Mouse (Mus musculus): Measurements from ENCODE around the gene Farp2.
A peak's percentile ranks its signal among the peaks of the same experiment; 100 is the strongest.
"Not testable (repeated sequence)": the region's sequence is repeated elsewhere in the genome, so short reads cannot be mapped to it uniquely, and the experiment has no call there.

Gene Farp2

DNA sequence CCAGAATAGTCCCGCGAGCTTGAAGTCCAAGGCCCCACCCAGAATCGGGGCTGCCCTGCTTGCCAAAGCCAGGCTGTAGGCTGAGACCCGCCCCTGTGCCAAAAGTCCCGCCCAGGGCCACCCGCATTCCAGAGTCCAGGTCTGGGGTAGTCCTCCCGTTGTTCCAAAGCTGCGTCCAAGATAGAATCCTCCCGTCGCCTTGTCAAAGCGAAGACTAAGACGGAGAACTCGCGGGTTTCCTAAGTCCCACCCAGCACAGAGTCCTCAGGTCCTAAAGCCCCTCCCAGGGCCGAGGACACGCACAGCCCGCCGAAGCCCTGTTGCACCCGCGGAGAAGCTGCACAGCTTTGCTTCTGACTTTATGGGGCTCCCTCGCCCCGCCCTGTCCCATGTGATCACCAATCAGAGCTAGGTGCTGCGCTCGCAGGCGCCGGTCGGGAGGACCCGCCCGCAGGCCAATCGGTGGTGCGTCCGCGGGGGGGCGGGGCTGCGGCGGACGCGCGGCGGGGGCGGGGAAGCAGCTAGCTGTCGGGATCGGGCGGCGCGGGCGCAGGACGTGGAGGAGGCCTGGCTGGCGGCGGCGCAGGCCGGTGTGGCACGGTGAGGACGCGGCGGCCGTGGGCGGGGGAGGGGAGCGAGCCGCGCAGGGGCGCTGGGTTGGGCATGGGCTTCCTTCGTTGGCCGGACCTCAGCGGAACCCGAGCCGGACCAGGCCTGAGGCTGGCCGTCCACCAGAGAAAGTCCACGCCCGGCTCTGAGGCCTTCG is at the start of gene Farp2:
Farp2 (plus strand) TSS at position 495 of the 766 bp plus-strand sequence.
- peak; percentile 85 for DNase-seq (ENCODE audit: low spot score)

DNA sequence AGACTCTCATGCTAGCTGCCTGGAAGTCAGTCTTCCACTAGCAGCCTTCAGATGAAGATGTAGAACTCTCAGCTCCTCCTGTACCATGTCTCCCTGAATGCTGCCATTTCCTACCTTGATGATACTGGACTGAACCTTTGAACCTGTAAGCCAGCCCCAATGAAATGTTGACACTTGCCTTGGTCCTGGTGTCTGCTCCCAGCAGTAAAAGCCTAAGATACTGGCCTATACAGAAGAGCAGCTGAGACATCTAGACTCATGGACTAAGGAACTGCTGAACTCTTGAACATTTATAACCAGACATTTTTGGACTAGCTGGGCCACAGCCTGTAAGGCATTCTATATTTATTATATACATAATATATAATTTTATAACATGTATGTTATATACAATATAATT is 46.8 kb upstream of the Farp2 start:
- DNase-seq (ENCODE audit: low spot score), result no peak

DNA sequence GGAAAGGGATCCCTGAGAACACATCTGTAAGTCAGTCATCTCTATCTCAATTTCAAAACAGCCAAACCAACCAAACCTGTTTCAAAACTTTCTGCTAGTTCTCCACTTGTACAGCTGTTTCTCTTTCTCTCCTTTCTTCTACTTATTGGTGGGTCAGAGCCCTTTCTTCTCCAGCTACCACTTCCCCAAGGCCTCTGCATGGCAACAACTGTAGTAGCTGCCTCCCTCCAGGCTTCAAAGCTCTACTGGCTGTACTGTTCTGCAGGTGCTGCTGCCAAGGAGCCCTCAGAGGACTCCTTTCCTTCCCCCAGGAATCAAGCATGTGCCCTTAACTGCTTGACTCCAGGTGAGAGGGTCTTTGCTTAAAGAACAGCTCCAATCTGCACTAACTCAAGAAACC is 46.1 kb upstream of the Farp2 start:
- no peak for DNase-seq (ENCODE audit: low spot score)

DNA sequence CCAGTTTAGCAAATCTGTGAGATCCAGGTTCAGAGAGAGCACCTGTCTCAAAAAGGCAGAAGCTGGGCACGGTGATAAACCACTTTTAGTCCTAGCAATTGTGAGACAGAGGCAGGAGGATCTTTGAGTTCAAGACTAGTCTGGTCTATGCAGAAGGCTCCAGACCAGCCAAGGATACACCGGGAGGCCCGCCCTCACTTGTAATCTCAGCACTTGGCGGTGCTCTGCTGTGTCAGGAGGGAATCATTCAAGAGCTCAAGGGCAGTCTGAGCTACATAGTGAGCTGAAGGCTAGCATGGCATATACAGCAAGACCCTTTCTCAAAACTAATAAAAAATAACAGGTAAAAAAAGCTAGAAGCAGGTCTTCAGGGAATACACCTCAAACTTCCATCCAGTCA is 43.3 kb upstream of the Farp2 start:
- no peak for DNase-seq (ENCODE audit: low spot score)

DNA sequence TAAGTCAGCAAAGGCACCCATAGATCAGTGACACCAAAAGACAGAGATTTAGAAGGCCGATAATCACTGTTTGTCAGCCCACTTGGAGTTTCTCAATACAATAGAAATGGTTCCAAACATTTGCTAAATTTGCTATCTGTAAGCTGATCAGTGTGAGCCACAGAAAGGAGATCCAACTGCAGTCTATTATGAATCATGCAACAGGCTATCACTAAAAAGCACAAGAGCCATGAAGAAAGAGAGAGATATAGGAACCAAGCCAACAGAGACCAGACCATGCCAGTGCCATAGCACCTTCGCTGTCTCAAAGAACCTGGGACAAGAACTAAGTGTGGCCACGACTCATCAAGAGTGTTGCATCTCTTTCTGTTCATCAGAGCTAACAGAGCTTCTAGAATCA is 36.2 kb upstream of the Farp2 start:
- no peak for DNase-seq (ENCODE audit: low spot score)

DNA sequence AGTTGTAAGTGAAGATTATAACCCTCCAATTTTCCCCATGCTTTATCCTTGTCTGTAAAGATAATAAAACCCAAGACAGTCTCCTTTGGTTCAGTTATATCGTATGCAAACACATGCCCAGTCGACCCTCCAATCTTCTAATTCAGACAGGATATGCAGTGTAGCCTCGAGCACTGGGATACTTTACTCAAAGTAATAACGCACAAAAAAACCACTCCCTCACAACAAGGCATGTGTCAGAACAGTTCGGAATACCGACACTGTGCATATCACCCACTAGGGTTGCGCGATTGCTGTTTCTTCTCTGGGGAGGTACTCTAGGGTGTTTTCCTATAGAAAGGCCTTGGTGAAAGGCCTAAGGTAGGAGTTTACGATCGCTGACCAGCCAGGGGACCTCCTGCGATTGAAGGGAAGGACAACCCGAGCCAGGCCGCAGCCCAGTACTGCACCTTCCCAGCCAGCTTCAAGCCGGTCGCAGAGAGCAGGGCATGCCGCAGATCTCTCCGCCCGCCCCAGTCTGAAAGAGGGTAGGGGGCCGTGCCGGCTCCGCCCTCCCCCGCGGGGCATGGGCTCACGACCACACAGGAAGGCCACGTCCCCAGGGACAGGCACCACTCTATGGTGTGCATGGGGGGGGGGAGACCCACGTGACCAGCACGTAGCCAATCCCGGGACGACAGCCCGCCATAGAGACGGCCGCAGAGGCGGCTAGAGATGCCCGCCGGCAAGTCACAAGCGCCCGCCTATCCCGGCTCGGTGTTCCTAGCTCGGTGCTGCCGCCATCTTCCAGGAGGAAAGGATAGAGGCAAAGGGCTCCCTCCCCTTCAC is 33.9 kb upstream of the Farp2 start:
- DNase-seq (ENCODE audit: low spot score), result peak; percentile 96

DNA sequence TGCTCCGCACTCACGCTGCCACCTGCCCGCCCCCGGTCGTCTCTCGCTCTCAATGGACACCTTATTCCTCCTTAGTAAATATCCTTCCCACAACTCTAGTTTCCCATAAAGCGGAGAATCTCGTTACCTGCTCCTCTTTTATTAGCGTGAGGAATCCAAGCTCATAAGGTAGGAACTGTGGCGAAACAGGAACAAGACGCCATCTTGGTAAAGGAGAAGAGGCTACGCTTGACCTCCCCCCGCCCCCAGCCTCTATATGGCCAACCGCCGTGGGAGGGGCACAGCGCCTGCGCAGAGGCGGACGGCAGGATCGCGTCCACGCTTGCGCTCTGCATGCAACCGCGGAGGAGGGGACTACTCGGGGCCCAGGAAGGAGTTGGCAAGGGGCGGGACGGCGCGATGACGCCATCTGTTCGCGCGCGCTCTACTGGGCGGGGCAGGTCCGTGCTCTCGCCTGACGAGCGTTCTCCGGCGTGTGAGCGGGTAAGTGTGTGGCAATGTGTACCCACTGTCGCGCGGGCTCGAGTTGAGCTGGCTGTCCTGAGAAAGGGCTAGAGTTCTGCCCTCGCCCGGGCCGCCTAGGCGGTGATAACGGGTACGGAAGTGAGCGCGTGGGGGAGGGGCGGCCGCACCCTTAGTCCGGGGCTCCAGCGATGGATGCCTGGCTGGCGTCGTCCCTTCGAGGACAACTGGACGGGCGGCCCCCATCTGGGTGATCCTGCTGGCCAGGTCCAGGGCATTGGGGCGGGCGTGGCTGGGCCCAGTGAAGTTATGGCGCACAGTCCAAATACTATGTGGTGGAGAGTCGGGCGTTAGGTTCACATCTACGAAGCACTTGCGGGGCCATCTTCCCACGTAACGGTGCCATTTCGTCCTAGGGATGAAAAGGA is 33.0 kb upstream of the Farp2 start, which contains the start of gene Hdlbp:
Hdlbp (minus strand) TSS at position 230 of the 890 bp plus-strand sequence.
- DNase-seq (ENCODE audit: low spot score), result peak; percentile 99

DNA sequence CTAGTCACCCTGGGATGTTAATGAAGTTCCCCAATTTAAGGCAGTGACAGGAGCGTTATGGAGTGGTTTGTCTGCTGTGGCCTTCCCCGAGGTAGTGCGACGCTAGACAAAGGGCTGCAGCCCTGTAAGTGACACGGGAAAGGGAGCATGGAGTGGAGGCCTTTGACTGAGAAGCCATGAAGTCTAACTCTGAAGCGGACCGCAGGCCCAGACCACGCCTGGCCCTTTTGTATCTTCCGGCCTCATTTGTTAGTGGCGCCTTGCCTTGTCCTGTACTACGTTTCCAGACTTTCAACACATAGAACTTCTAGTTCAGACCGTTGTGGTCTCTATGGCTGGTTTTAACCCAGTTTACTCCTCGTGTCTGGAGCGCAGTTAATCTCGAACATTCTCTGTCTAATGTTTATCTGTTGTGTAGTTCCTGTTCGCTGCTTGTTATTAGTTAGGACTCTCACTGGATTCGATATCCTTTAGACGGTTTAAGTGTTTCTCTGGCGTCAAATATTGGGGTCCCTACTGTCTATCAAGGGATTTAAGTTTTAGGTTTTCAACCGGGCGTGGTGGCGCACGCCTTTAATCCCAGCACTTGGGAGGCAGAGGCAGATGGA is 32.3 kb upstream of the Farp2 start:
- DNase-seq (ENCODE audit: low spot score), result peak; percentile 15

DNA sequence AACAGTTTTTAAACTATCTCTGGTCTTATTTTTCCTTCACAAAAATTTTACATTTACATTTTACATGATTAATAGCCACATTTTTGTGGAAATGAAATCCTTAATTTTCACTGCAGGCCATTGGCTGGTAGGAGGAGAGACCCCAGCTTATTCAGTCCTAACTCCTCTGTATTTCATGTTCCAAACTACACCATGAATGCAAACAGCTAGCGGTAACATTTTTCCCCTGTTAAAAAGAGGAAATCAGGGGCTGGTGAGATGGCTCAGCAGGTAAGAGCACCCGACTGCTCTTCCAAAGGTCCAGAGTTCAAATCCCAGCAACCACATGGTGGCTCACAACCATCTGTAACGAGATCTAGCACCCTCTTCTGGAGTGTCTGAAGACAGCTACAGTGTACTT is 25.6 kb upstream of the Farp2 start:
- not testable (repeated sequence) for DNase-seq (ENCODE audit: low spot score)

DNA sequence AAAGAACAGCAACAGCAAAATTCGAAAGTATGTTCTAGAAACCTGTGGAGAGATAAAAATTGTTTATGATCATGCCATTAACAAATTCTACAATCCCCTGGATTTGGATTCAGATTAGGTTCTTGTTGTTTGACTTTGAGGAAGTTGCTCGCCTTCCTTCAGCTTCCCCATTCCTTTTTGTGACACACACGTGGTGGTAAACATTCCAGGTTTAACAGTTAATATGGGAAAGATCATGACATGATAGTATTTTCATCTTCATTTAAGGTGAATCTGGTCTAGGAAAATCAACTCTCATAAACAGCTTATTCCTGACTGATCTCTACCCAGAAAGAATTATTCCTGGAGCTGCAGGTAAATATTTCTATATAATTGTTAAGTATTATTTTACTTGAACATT is 16.6 kb upstream of the Farp2 start:
- no peak for DNase-seq (ENCODE audit: low spot score)

DNA sequence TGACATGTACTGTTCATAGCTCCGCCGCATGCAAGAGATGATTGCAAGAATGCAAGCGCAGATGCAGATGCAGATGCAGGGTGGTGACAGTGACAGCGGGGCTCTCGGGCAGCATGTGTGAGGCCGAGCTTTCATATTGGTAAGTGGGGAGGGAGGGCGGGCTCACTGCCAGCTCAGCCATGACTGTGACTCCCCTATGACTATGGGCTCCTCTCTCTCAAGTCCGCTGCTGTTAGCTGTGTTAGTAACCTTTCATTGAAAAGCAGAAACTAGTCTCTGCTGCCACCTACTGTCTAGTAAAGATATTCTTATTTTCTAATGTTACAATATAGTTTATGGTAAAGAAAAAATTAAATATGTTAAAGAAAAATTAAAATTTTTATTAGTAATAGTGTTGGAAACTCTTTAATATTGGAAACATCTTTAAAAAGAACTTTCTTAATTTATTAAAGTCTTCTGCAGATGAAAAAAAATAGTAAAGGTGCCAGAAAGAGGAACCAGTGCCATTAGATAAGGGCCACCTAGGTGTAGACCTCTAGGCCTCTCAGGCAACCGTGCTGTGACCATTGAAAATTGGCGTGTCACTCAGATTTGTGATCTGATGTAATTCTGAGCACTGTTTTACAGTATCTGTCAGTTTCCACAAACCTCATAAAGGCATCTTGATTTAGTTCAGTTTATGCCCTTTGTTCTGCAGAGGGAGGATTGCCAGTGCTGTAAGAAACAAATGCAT is 4.8 kb upstream of the Farp2 start:
- DNase-seq (ENCODE audit: low spot score), result no peak

DNA sequence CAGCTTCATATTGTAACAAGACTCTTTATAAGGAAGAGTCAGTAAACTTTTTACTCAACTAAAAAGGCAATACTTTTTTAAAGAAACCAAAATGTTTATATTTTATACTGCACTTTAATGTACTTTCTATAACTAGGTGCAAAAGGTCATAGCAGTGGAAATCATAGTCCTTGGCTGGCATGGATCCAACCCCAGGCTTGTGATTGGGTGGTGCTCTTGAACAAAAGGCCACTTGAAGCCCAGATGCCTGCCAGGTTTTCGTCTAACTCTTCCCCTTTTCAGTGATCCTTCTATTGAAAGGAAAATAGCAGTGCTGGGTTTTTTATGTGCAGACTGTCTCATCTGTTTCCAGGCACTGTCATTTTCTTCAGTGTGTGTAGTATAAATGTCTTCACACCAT is 3.3 kb upstream of the Farp2 start:
- DNase-seq (ENCODE audit: low spot score), result not testable (repeated sequence)

DNA sequence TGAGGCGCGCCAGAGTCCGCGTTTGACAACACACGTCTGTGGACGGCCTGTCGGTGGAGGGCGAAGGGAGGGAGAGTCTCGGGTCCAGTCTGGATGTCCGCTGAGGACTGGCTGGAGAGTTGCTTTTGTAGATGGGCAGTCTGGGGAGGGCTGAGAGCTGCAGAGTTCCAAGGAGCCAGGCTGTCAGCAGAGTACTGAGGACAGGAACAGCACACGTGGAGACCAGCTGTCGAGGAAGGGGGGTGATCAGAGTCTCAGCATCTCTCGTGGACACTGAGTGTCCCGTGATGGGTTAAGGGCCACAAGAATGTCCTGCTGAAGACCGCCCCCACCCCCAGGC is 442 bp downstream of the Farp2 start:
- DNase-seq (ENCODE audit: low spot score), result no peak

DNA sequence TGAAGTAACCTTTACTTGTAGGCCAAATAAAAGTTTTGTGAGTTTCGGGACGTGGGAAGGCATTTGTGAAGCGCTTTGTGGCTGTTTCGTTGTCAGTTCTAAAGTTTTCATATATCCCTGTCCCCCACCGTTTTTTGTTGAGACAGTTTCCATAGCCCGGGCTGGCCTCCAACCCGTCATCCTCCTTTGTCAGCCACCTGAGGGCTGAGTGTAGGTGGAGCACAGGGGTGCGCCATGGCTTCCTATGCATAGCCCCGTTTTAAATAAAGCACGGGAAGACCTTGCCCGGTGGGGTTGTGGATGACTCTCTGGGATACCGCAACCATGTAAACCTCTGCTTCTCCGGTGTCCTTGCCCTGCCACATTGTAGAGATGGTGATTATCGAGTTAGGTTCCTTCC is 1.3 kb downstream of the Farp2 start:
- DNase-seq (ENCODE audit: low spot score), result no peak

DNA sequence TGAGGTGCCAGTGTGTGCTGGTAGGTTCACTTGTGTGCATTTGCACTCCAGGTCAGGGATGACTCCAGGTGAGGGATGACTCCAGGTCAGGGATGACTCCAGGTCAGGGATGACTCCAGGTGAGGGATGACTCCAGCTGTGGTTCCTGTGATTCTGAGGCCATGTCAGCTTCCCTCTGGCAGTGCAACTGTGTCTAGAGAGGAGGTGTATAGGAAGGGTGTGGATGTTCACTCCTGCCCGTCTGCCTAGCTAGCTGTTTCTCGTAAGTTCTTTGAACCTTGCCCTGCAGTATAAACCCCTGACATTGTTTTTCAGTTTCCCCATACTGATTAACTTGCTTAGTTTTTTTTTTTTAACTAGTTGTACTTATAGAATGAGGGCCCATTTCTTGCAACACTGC is 9.6 kb downstream of the Farp2 start:
- no peak for DNase-seq (ENCODE audit: low spot score)

DNA sequence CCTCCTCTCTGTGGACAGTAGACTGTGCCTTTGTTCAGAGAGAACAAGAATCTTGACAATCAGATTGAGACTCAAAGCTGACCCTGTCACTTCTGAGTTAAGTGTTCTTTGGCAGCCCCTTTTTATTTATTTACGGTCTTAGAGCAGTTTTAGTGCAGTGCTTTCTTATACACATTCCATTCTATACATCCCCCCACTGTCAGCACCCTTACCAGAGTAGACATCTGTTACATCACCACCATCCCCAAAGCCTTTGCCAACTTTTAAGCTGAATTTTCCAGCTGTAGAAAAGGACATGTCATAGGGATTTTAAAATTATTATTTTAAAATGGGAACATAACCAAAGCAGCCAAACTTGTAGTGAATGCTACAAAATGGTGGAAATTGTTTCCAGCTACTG is 10.4 kb downstream of the Farp2 start:
- no peak for DNase-seq (ENCODE audit: low spot score)

DNA sequence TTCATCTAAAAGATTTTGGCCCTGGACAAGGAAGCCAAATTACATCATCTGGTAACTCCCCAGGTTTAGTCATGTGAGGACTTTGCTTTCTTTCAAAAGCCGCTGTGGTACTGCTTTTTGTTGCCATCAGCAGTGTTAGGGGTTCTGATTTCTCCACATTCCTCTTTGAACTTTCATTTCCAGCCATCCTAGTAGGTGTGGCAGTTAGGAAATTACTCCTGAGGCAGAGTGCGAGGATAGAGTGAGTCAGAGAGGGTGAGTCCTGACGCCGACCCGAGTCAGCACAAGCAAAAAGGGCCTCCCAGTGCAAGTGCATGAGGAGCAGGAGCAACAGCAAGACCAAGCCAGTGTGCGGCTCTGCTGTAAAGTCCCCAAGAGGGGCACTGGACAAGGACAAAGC is 17.9 kb downstream of the Farp2 start:
- no peak for DNase-seq (ENCODE audit: low spot score)

DNA sequence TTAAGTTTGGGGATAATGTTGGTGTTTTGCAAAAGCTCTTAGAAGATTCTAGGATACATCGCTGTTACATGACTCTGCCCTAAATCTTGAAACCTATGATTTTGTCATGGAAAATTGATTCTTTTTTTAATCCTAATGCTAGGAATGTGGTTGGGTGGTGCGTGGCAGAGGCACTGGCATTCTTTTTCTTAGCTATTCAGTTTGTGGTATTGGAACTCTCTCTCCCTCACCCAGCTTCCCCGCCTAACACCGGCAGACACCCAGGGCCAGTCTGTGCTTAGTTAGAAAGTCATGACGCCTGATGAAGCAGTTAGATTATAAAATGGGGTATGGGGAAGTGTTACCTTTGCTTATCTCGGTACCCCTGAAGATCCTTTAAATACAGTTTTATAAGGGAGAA is 25.3 kb downstream of the Farp2 start:
- no peak for DNase-seq (ENCODE audit: low spot score)

DNA sequence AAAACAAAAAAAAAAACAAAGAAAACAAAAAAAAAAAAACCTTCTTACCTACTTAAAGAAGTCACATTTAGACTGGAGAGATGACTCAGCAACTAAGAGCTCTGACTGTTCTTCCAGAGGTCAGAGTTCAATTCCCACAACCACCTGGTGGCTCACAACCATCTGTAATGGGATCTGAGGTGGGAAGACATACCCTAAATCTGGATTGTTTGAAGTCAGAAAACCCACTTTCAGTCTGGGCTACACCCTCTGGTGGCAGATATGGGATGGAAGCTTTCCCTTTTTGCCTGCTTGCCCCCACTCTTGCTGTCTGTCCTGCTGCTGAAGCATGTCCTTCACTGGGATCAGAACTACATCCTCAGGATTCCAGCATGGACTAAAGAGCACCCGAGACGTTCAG is 31.3 kb downstream of the Farp2 start:
- no peak for DNase-seq (ENCODE audit: low spot score)

DNA sequence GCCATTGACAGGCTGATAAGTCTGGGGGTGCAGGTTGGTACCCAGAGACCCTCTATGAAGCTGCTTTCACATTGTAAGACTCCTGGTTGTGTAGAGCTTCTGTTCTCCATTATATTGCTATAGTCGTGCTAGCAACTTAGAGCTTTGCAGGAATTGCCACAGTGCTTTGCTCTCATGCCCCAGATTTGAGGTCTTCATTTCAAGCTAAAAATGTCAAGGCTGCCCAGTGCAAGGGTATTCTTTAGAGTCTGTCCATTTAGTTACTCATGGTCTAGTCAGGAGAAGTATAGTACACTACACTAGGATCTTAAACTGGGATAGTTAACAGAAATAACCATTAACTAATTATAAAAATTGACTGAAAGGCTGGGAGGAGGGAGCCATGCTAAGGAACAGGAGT is 35.4 kb downstream of the Farp2 start:
- no peak for DNase-seq (ENCODE audit: low spot score)

DNA sequence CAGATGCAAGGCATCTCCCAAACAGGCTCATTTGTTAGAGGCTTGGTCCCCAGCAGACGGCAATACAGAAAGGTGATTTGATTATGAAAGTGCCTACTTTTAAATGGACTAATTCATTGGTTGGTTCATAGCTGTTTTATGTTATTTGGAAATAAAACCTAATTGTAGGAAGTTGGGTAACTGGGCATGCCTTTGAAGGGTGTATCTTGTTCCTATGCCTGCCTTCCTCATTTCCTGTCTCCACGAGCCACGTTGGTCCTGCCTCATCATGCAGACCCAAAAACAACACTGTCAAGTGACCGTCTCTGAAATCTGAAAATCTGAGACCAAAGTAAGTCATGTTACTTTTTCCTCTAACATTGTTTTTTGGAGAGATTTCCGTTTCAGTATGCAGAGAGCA is 39.5 kb downstream of the Farp2 start:
- DNase-seq (ENCODE audit: low spot score), result no peak

Measured in ovary, postnatal 14 days (tissue).